In genomic region chr11:105311291-105311975, GRCm38 (mm10) we compare ENCODE assay signal across 9 mouse cellular contexts. TPM values are rescaled to one million over a fixed set of nuclear protein-coding genes. Genes with fewer than 3 reads are reported as not detected.
DNase-seq lines count a peak whose midpoint lies in the region; ATAC-seq lines count a peak whose summit lies in the region.
"Had no signal": no experiment of that assay in that cellular context is flagged by ENCODE, and none has a peak within 500 bp of the region (broad histone marks: within the 10 kb centered on the region; RNA-seq: fewer than 3 reads in every experiment).

No protein-coding gene starts in this region.

- DNase-seq in right cerebral cortex, adult 18-20 months: peak; percentile 40
- no peak for DNase-seq in right cerebral cortex, postnatal 4 days
- DNase-seq in gastrocnemius, adult 18-20 months (ENCODE audit: low spot score): peak; percentile 61
- peak; percentile 63 for DNase-seq in kidney, adult 18-20 months
- DNase-seq in spleen, postnatal 14 days (ENCODE audit: low spot score in 2 of 2): no peak
- no peak for DNase-seq in retina, postnatal 1 day

- peak overlapping the region; percentile 83 for H3K27ac ChIP-seq in lung, embryonic 15.5 days
- H3K27ac ChIP-seq: left cerebral cortex, adult 2 months had no signal

- no peaks in the 10 kb centered on the region for H3K36me3 ChIP-seq in lung, embryonic 15.5 days

- 40% methylated on average over 24 of the region's 24 CpGs for WGBS in lung, embryonic 15.5 days

- peak overlapping the region; percentile 24 for H3K4me2 ChIP-seq in lung, embryonic 15.5 days

- peaks cover 79% of the 10 kb centered on the region for H3K4me1 ChIP-seq in lung, embryonic 15.5 days

- H3K4me3 ChIP-seq in lung, embryonic 15.5 days: no peak overlapping the region
- H3K4me3 ChIP-seq: left cerebral cortex, adult 2 months had no signal

- H3K27me3 ChIP-seq in lung, embryonic 15.5 days: no peaks in the 10 kb centered on the region

- no peak overlapping the region for H3K9ac ChIP-seq in lung, embryonic 15.5 days

- no peaks in the 10 kb centered on the region for H3K9me3 ChIP-seq in lung, embryonic 15.5 days

- ATAC-seq in lung, embryonic 15.5 days (ENCODE audit: borderline replicate concordance, extremely low read depth, low FRiP score, low TSS enrichment): no peak
- ATAC-seq in inflammation-experienced regulatory T-cells, adult 6 months: no peak

RNA-seq across cellular contexts. Expression of gene Mrc2, which starts 19.0 kb away (rescaled TPM):
- 1 to 10 TPM; 7.5 to 8.5 TPM for total RNA-seq in gastrocnemius, adult 18-20 months (2021)
- polyA plus RNA-seq in lung, embryonic 15.5 days (2015; fragmentation: Nextera tagmentation; extraction: Ambion mirVana): 26.0 and 29.5 TPM in 2 replicates
- polyA plus RNA-seq in inflammation-experienced regulatory T-cells, adult 6 months (2017; shearing (Covaris generic)): not detected

Comparison
In these comparisons a context has a peak if more than half of its experiments do, and no peak if none do; other contexts are left out.
1. DNase-seq: peak in right cerebral cortex, adult 18-20 months (single experiment), gastrocnemius, adult 18-20 months (single experiment) and kidney, adult 18-20 months (single experiment); none in right cerebral cortex, postnatal 4 days (single experiment), spleen, postnatal 14 days (0 of 2) and retina, postnatal 1 day (single experiment).
2. RNA of gene Mrc2, which starts 19.0 kb away (polyA plus RNA-seq): 26.0 to 29.5 TPM in lung, embryonic 15.5 days; not detected in inflammation-experienced regulatory T-cells, adult 6 months; every median in the first group is over 10 times any median in the second.